Mouse (Mus musculus) forebrain, embryonic 14.5 days (tissue): ENCODE measurements around the gene Rragd. TPM values are rescaled to one million over a fixed set of nuclear protein-coding genes. Genes with fewer than 3 reads are reported as not detected.

ENCODE experiments used
- ATAC-seq: fragments of 200-750 bp; cut with Nextera tagmentation; 2 replicates; pipeline ENCODE4 v1.8.0; 2017; ENCODE audit warnings: mild to moderate bottlenecking, moderate library complexity
- DNase-seq: peaks from one replicate; pipeline ENCODE4 v3.0.0-alpha.2; 2015; ENCODE audit warnings: low spot score
- H3K27ac ChIP-seq: fragments of 300-500 bp; sonication (generic); 2 replicates; pipeline ENCODE4 v1.5.1; 2014; ENCODE audit warnings: low read depth, mild to moderate bottlenecking, control low read depth, low read length, moderate library complexity
- H3K27me3 ChIP-seq: fragments of 300-500 bp; sonication (generic); replicated peaks from 2 replicates; pipeline ENCODE4 v1.6.1; 2014; ENCODE audit warnings: low read length, control low read depth, mixed read lengths; ENCODE audit not compliant: control insufficient read depth, insufficient read depth
- H3K36me3 ChIP-seq: fragments of 300-500 bp; sonication (generic); 2 replicates; pipeline ENCODE4 v1.6.1; 2014; ENCODE audit warnings: low read length, control low read depth; ENCODE audit not compliant: control insufficient read depth, insufficient read depth
- H3K4me1 ChIP-seq: fragments of 300-500 bp; sonication (generic); 2 replicates; pipeline ENCODE4 v1.6.1; 2014; ENCODE audit warnings: antibody characterized with exemption, low read length, control low read depth; ENCODE audit not compliant: control insufficient read depth, insufficient read depth
- H3K4me2 ChIP-seq: fragments of 300-500 bp; sonication (generic); 2 replicates; pipeline ENCODE4 v1.6.1; 2014; ENCODE audit warnings: mild to moderate bottlenecking, control low read depth, low read length
- H3K4me3 ChIP-seq: fragments of 300-500 bp; sonication (generic); 2 replicates; pipeline ENCODE4 v1.5.1; 2014; ENCODE audit warnings: low read depth, low read length, control low read depth
- H3K9ac ChIP-seq: fragments of 300-500 bp; sonication (generic); 2 replicates; pipeline ENCODE4 v1.6.1; 2014; ENCODE audit warnings: mild to moderate bottlenecking, low read length, control low read depth, moderate library complexity
- H3K9me3 ChIP-seq: fragments of 300-500 bp; sonication (generic); replicated peaks from 2 replicates; pipeline ENCODE4 v1.6.1; 2016; ENCODE audit warnings: low read length, control low read depth, mixed read lengths; ENCODE audit not compliant: control insufficient read depth
- WGBS: fragments of 180-500 bp; shearing (Covaris S2); extraction: QIAGEN DNeasy Blood & Tissue Kit; methylation state at CpG from one replicate; pipeline ENCODE4 v1.1.7; 2014; 5-methylcytosine and 5-hydroxymethylcytosine counted together
- polyA plus RNA-seq: library from polyadenylated mRNA; unstranded; fragments of >200 nt; fragmentation: Nextera tagmentation; extraction: Ambion mirVana; gene quantifications from 2 replicates; pipeline ENCODE4 v1.2.1, GENCODE M21; 2014

The Rragd gene
- polyA plus RNA-seq, 1 experiment from 2014 or later = 17.6 TPM

DNA sequence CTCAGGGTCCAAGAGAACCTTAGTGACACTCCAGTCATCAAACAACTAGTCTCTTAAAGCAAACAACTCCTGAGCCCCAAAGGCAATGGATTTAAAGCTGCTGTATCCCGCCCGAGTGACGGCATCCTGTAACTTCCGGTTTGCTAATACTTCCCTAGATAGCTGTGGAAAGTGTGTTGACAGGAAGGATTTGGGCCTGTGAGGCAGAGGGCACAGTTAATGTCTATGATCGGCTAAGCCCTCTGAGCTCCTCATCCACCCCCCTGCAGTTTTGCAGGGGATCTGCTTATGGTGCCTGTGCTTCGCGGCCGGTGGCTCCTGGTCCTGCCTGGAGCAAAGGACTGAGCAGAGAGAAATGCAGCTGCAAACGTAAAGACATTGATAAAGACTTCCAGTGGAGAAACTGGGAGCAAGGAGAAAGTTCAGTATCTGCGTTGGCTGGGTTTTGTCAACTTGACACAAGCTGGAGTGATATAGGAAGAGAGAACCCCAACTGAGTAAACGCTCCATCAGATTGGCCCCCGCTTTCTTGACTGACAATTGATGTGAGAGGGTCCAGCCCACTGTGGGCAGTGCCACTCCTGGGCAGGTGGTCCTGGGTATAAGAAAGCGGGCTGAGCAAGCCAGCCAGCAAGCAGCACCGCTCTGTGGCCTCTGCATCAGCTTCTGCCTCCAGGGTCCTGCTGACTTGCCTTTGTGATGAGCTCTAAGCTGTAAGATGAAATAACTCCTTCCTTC, 83.6 kb downstream of the Rragd start:
- H3K27me3 ChIP-seq = no peaks in the 10 kb centered on the region
- ATAC-seq (no peak), DNase-seq (no peak)
- no peak overlapping the region for H3K4me3 ChIP-seq
- H3K4me1 ChIP-seq = no peaks in the 10 kb centered on the region
- H3K9me3 ChIP-seq = no peaks in the 10 kb centered on the region
- H3K36me3 ChIP-seq = no peaks in the 10 kb centered on the region
- H3K27ac ChIP-seq = no peak overlapping the region
- WGBS = 71% methylated on average over 14 of the region's 14 CpGs
- H3K4me2 ChIP-seq = no peak overlapping the region
- H3K9ac ChIP-seq = no peak overlapping the region

DNA sequence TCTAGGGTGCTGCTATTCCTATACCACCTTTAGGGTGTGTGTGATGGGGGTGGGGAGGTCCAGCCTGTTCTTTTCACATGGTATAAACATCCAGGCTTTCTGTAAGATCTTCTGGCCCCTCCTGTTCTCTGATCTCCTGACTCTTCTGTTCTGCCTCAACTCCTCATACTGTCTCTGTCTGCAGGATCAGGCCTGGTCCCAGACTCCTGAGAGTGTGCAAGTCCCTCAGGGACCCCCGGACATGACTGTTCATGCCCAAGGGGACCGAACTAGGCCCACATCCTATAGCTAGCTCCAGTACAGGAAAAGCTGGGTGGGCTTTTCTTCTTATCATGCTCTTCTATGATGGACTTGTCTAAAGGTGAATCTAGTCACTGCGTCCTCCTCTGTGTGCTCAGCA, 84.5 kb downstream of the Rragd start:
- Histone ChIP-seq H3K27me3 (no peaks in the 10 kb centered on the region), H3K4me1 (no peaks in the 10 kb centered on the region), H3K9ac (no peak overlapping the region), H3K36me3 (no peaks in the 10 kb centered on the region), H3K4me2 (no peak overlapping the region), H3K4me3 (no peak overlapping the region), H3K27ac (no peak overlapping the region), H3K9me3 (no peaks in the 10 kb centered on the region)
- no peak for DNase-seq
- 91% methylated on average over 3 of the region's 3 CpGs for WGBS
- no peak for ATAC-seq

DNA sequence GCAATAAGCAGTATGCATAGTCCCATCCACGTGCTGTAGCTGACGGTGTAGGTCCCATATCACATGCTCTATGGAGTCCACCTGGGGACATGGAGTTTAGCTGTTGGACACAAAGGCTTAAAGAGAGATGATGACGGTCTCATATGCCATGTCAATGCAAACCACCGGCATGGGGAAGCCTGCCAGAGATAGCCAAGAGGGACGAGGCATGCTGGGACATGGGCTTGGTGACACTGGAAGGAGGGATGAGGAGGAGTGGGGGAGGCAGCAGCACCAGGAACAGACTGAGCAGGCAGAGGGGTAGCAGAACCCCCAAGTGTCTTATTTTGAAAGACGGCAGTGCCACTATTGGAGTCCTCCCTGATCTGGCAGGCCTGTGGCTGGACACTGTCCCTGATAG, 85.0 kb downstream of the Rragd start:
- Histone ChIP-seq H3K9ac (no peak overlapping the region), H3K9me3 (no peaks in the 10 kb centered on the region), H3K4me3 (no peak overlapping the region), H3K27ac (no peak overlapping the region), H3K27me3 (no peaks in the 10 kb centered on the region), H3K36me3 (no peaks in the 10 kb centered on the region), H3K4me1 (no peaks in the 10 kb centered on the region), H3K4me2 (no peak overlapping the region)
- WGBS = 91% methylated on average over 6 of the region's 6 CpGs
- ATAC-seq (no peak), DNase-seq (no peak)

DNA sequence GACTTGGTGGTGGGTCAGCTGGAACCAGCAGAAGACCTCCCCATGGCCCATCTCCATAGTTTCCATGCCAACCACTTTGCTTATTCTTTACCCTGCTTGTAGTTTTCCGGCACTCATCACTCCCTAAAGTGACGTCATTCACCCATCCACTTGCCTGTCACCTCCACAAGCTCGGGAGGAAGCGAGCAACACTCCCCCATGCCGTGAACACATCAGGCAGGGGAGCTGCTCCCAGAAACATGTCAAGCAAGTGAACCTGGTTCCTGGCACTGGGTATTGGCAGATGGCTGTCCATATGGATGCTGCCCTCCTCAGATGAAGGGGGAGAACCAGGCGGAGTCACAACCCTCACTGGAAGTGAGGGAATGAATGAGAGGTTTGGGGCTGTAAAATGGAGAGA, 86.1 kb downstream of the Rragd start:
- Histone ChIP-seq H3K4me1 (no peaks in the 10 kb centered on the region), H3K27ac (no peak overlapping the region), H3K4me2 (no peak overlapping the region), H3K36me3 (no peaks in the 10 kb centered on the region), H3K27me3 (no peaks in the 10 kb centered on the region), H3K4me3 (no peak overlapping the region), H3K9me3 (no peaks in the 10 kb centered on the region), H3K9ac (no peak overlapping the region)
- ATAC-seq = peak; percentile 88
- DNase-seq = peak; percentile 70
- WGBS = 62% methylated on average over 6 of the region's 6 CpGs

DNA sequence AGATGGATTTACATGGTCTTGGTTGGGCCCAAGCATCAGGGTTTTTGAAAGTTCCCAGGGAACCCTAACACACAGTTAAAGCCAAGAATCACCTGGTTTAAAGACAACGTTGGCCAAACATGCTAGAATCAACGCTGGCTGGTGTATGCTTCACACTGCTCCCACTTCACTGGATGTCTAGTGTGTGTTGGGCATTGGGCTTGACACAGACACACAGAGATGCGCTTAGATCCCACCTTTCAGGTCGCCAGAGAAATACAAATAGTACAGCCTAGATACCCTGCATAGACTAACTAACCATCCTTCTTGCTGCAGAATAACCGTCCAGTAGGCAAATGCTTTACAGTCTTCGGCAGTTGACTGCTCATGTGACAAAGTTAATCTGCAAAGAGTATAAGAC, 87.5 kb downstream of the Rragd start:
- 93% methylated on average over 6 of the region's 6 CpGs for WGBS
- DNase-seq = no peak

DNA sequence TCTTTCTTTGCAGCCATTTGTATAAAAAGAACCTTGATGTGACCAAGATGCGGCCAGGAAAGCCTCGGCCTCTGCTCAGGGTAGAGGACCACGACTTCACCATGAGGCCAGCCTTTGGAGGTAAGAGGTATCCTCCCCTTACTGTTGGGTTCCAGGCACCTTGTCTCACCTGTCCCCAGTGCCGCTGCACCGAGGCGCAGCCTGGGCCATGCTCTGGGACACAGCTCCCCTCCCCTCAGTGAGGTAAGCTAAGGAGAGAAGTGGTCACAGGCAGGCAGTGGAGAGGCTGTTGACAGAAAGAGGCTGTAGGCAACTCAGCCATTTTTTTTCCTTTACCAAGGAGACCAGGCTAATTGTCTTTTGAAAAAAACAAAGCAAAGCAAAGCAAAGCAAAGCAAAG, 88.5 kb downstream of the Rragd start:
- DNase-seq = no peak
- H3K36me3 ChIP-seq = no peaks in the 10 kb centered on the region
- H3K9ac ChIP-seq = no peak overlapping the region
- no peak overlapping the region for H3K4me3 ChIP-seq
- no peaks in the 10 kb centered on the region for H3K9me3 ChIP-seq
- no peaks in the 10 kb centered on the region for H3K27me3 ChIP-seq
- no peak for ATAC-seq
- H3K4me1 ChIP-seq = no peaks in the 10 kb centered on the region
- H3K27ac ChIP-seq = no peak overlapping the region
- 95% methylated on average over 6 of the region's 6 CpGs for WGBS
- H3K4me2 ChIP-seq = no peak overlapping the region

More for the DNA sequence above, 87.5 kb downstream of the Rragd start:
- no peak for ATAC-seq
- Histone ChIP-seq H3K4me1 (no peaks in the 10 kb centered on the region), H3K9ac (no peak overlapping the region), H3K27ac (no peak overlapping the region), H3K4me3 (no peak overlapping the region), H3K4me2 (no peak overlapping the region), H3K27me3 (no peaks in the 10 kb centered on the region), H3K36me3 (no peaks in the 10 kb centered on the region), H3K9me3 (no peaks in the 10 kb centered on the region)

Other genes with a start within 250 kb of the Rragd start
- gene Lyrm2, start 182.8 kb upstream of the Rragd start, polyA plus RNA-seq = 110 and 138 TPM in 2 replicates
- gene Ankrd6, start 32.2 kb upstream of the Rragd start, polyA plus RNA-seq = 32.7 and 33.5 TPM in 2 replicates
- 53.5 and 53.9 TPM in 2 replicates for gene Ube2j1, start 48.4 kb downstream of the Rragd start, polyA plus RNA-seq
- gene Gabrr2, start 80.0 kb downstream of the Rragd start, polyA plus RNA-seq = 0.34 and 0.47 TPM in 2 replicates
- gene Gabrr1, start 149.5 kb downstream of the Rragd start, polyA plus RNA-seq = not detected in 2 replicates
- 2.0 and 2.5 TPM in 2 replicates for gene Pm20d2, start 206.7 kb downstream of the Rragd start, polyA plus RNA-seq
- gene Srsf12, start 226.0 kb downstream of the Rragd start, polyA plus RNA-seq = 22.9 and 34.8 TPM in 2 replicates